Comparison of ENCODE assay signal across 9 mouse cellular contexts in the genomic region with DNA sequence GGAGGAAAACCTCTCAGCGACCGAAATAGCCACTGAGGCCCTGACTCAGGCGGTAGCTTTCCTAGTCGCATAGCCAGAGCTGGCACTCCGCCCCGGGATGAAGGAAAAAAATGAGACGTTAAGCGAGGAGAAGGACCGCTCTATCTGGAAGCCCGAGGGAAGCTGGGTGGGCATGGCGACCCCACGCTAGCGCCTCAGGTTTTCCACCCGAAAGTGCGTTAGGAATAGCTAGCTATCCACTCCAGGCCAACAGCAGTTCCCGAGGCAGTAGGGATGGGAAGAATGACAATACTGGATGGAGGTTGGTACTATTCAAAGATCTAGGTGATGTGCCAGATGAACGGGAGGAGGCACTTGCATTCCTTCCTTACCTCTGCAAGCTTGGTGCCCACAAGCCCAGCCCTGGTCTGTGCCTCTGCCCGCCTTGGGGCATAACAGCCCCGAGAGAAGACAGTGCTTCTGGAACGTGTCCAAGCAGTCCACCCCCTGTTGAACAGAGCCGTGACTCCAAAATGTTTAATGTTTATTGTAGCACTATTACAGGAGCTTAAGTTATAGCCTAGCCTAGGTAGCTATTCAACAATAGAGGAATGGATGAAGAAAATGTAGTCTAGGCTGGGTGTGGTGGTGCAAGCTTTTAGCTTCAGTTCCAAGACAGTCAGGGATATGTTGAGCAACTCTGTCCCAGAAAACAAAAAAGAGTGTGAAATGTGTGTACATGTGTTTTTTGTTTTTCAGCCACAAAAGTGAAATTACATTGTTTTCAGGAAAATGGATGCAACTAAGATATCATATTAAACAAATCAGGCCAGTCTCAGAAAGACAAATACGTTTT. TPM values are rescaled to one million over a fixed set of nuclear protein-coding genes. Genes with fewer than 3 reads are reported as not detected.
DNase-seq lines count a peak whose midpoint lies in the region; ATAC-seq and TF ChIP-seq lines count a peak whose summit lies in the region.
"Had no signal": no experiment of that assay in that cellular context is flagged by ENCODE, and none has a peak within 500 bp of the region (broad histone marks: within the 10 kb centered on the region; RNA-seq: fewer than 3 reads in every experiment).

No protein-coding gene starts in this region.

- 0 out of 2 replicates have a peak, but pooled peaks have one; percentile 33 for ATAC-seq in embryonic facial prominence, embryonic 13.5 days (ENCODE audit: insufficient number of reproducible peaks, insufficient read depth, low FRiP score, low TSS enrichment, low read depth)
- ATAC-seq in inflammation-experienced regulatory T-cells, adult 6 months, result peak; percentile 19
- peak; percentile 16; the same call in 1 of the 2 replicates for ATAC-seq in megakaryocyte, adult 5-6 weeks (ENCODE audit: poor library complexity, severe bottlenecking)

- whole genome bisulfite sequencing in embryonic facial prominence, embryonic 13.5 days, result 3% methylated on average over 22 of the region's 22 CpGs

- peaks cover 28% of the 10 kb centered on the region for H3K79me2 ChIP-seq in MEL (ENCODE audit: control insufficient read depth, insufficient read depth, low read length, poor library complexity)

- no peak for TF ChIP-seq RAD21 in MEL (IDR thresholded peaks at IDR 0.05; ENCODE audit: low read depth, low read length)

- peaks cover 3 to 23% of the 10 kb centered on the region in 2 experiments; a peak in 3 of 4 replicates for H3K4me1 ChIP-seq in MEL (ENCODE audit: control insufficient read depth in 1 of 2, insufficient read depth in 2 of 2, low read length in 2 of 2)
- H3K4me1 ChIP-seq in embryonic facial prominence, embryonic 13.5 days, result peaks cover 49% of the 10 kb centered on the region

- peak overlapping the region; percentile 100 for H3K27ac ChIP-seq in left cerebral cortex, adult 2 months
- H3K27ac ChIP-seq in MEL (ENCODE audit: control insufficient read depth, low read depth, low read length), result peak overlapping the region; percentile 33
- H3K27ac ChIP-seq in embryonic facial prominence, embryonic 13.5 days, result peak overlapping the region; percentile 97

- DNase-seq in left cerebral cortex, adult 2 months (ENCODE audit: extremely low spot score in 1 of 2, low spot score in 2 of 2), result peak in 1 of 2 experiments; percentile 52
- no peak for DNase-seq in left cerebral cortex, postnatal 25 days (ENCODE audit: low spot score in 2 of 2)
- peak; percentile 48 for DNase-seq in MEL (ENCODE audit: low read depth, low spot score)
- DNase-seq in adrenal gland, adult 2 months, result no peak
- no peak for DNase-seq in urinary bladder, postnatal 10 days (ENCODE audit: low spot score)

- H3K9ac ChIP-seq in MEL (ENCODE audit: control insufficient read depth, low read depth, low read length, poor library complexity, severe bottlenecking), result peak overlapping the region; percentile 93
- H3K9ac ChIP-seq in embryonic facial prominence, embryonic 13.5 days, result peak overlapping the region; percentile 97

- TF ChIP-seq POLR2A in MEL (IDR thresholded peaks at IDR 0.05; ENCODE audit: control insufficient read depth in 1 of 2, insufficient read depth in 1 of 2, low read depth in 1 of 2, low read length in 2 of 2, poor library complexity in 1 of 2), result no peak

- no peaks in the 10 kb centered on the region for H3K9me3 ChIP-seq in MEL (replicated peaks; ENCODE audit: insufficient read depth, low read length)
- no peaks in the 10 kb centered on the region for H3K9me3 ChIP-seq in embryonic facial prominence, embryonic 13.5 days

- intact Hi-C loops in left cerebral cortex, adult 2 months (cut with DNase I), result loop anchor here (1.0 to 2.0 kb wide), 2 partner anchors 25 to 29 kb away; no protein-coding TSS in a partner anchor
- intact Hi-C loops in left cerebral cortex, postnatal 25 days (cut with DNase I), result loop anchor here (2.0 kb wide), 1 partner anchor 23 kb away; no protein-coding TSS in a partner anchor

- H3K4me3 ChIP-seq in left cerebral cortex, adult 2 months, result peak overlapping the region; percentile 99
- H3K4me3 ChIP-seq in MEL (ENCODE audit: control insufficient read depth in 1 of 2, insufficient read depth in 1 of 2, low read depth in 2 of 2, low read length in 2 of 2), result peak overlapping the region; percentile 87 to 90
- peak overlapping the region; percentile 81 for H3K4me3 ChIP-seq in embryonic facial prominence, embryonic 13.5 days

- no peak for TF ChIP-seq CTCF in left cerebral cortex, adult 2 months (IDR thresholded peaks at IDR 0.05)
- TF ChIP-seq CTCF in MEL (IDR thresholded peaks at IDR 0.05 in 2 of 3, conservative IDR thresholded peaks at IDR 0.05 in 1 of 3; ENCODE audit: control insufficient read depth in 1 of 3, insufficient read depth in 1 of 3, low read depth in 2 of 3, low read length in 3 of 3, poor library complexity in 1 of 3, severe bottlenecking in 1 of 3), result no peak

- TF ChIP-seq EP300 in MEL (IDR thresholded peaks at IDR 0.05; ENCODE audit: low read depth in 1 of 2, low read length in 2 of 2), result no peak

- no peaks in the 10 kb centered on the region for H3K27me3 ChIP-seq in MEL (ENCODE audit: control insufficient read depth in 1 of 2, insufficient read depth in 2 of 2, low read length in 2 of 2)
- no peaks in the 10 kb centered on the region for H3K27me3 ChIP-seq in embryonic facial prominence, embryonic 13.5 days

- peak overlapping the region; percentile 76 for H3K4me2 ChIP-seq in embryonic facial prominence, embryonic 13.5 days

- H3K36me3 ChIP-seq in MEL (ENCODE audit: control insufficient read depth in 1 of 2, insufficient read depth in 2 of 2, low read length in 2 of 2), result peaks cover 8 to 18% of the 10 kb centered on the region in 2 experiments; a peak in 3 of 4 replicates
- peaks cover 45% of the 10 kb centered on the region for H3K36me3 ChIP-seq in embryonic facial prominence, embryonic 13.5 days

RNA-seq across cellular contexts. Expression of gene Smarcb1, which starts 0.5 kb away (rescaled TPM):
- 10 to 100 TPM; 75.8 to 78.2 TPM for total RNA-seq in left cerebral cortex, adult 2 months (2021)
- 10 to 100 TPM; 75.2 to 81.8 TPM for total RNA-seq in left cerebral cortex, postnatal 25 days (2021)
- 91.6 and 91.8 TPM in 2 replicates for total RNA-seq in MEL (2012; rRNA removed)
- polyA plus RNA-seq in MEL (2012; ENCODE audit: insufficient read depth in 1 of 2, insufficient read length in 2 of 2, low read depth in 1 of 2, low replicate concordance in 2 of 2, missing spikeins in 1 of 2), result 1,000 to 10,000 TPM in 1 of 2 experiments, 100 to 1,000 TPM in 1; 117 to 2,689 TPM
- 229 and 250 TPM in 2 replicates for polyA plus RNA-seq in embryonic facial prominence, embryonic 13.5 days (2015; fragmentation: Nextera tagmentation; extraction: Ambion mirVana)
- 100 to 1,000 TPM in 2 of 3 experiments, 10 to 100 TPM in 1; 89.2 to 126 (median 106) TPM for polyA plus RNA-seq in inflammation-experienced regulatory T-cells, adult 6 months (2017; shearing (Covaris generic))
- total RNA-seq in megakaryocyte, adult 5-6 weeks (2015), result 44.0 and 46.2 TPM in 2 replicates
- 40.6 and 48.4 TPM in 2 replicates for total RNA-seq in megakaryocyte, adult 5-6 weeks (2017)
- total RNA-seq in adrenal gland, adult 2 months (2021), result 10 to 100 TPM; 77.6 to 87.4 TPM
- polyA plus RNA-seq in adrenal gland, adult 2 months (2012; rRNA removed), result 103 and 115 TPM in 2 replicates

RNA-seq across cellular contexts. Expression of gene Chchd10, which starts 11.0 kb away (rescaled TPM):
- 100 to 1,000 TPM; 364 to 413 TPM for total RNA-seq in left cerebral cortex, adult 2 months (2021)
- total RNA-seq in left cerebral cortex, postnatal 25 days (2021), result 100 to 1,000 TPM; 372 to 390 TPM
- 143 and 158 TPM in 2 replicates for total RNA-seq in MEL (2012; rRNA removed)
- 100 to 1,000 TPM in 1 of 2 experiments, not detected in 1; 428 TPM for polyA plus RNA-seq in MEL (2012; ENCODE audit: insufficient read depth in 1 of 2, insufficient read length in 2 of 2, low read depth in 1 of 2, low replicate concordance in 2 of 2, missing spikeins in 1 of 2)
- polyA plus RNA-seq in embryonic facial prominence, embryonic 13.5 days (2015; fragmentation: Nextera tagmentation; extraction: Ambion mirVana), result 9.4 and 9.5 TPM in 2 replicates
- polyA plus RNA-seq in inflammation-experienced regulatory T-cells, adult 6 months (2017; shearing (Covaris generic)), result 10 to 100 TPM in 2 of 3 experiments, 1 to 10 TPM in 1; 5.3 to 15.4 (median 11.3) TPM
- 7.1 and 9.3 TPM in 2 replicates for total RNA-seq in megakaryocyte, adult 5-6 weeks (2015)
- total RNA-seq in megakaryocyte, adult 5-6 weeks (2017), result 8.1 and 15.7 TPM in 2 replicates
- total RNA-seq in adrenal gland, adult 2 months (2021), result 1,000 to 10,000 TPM; 1,273 to 1,367 TPM
- polyA plus RNA-seq in adrenal gland, adult 2 months (2012; rRNA removed), result 4,822 and 7,346 TPM in 2 replicates

RNA-seq across cellular contexts. Expression of gene Mmp11, which starts 14.4 kb away (rescaled TPM):
- 1 to 10 TPM; 1.3 TPM for total RNA-seq in left cerebral cortex, adult 2 months (2021)
- total RNA-seq in left cerebral cortex, postnatal 25 days (2021), result 1 to 10 TPM; 1.1 to 1.7 TPM
- 1.3 and 1.5 TPM in 2 replicates for total RNA-seq in MEL (2012; rRNA removed)
- polyA plus RNA-seq in MEL (2012; ENCODE audit: insufficient read depth in 1 of 2, insufficient read length in 2 of 2, low read depth in 1 of 2, low replicate concordance in 2 of 2, missing spikeins in 1 of 2), result 1 to 10 TPM in 1 of 2 experiments, not detected in 1; 5.9 TPM
- 123 and 136 TPM in 2 replicates for polyA plus RNA-seq in embryonic facial prominence, embryonic 13.5 days (2015; fragmentation: Nextera tagmentation; extraction: Ambion mirVana)
- polyA plus RNA-seq in inflammation-experienced regulatory T-cells, adult 6 months (2017; shearing (Covaris generic)), result 1 to 10 TPM in 2 of 3 experiments, under 1 TPM in 1; 0.91 to 7.7 (median 4.4) TPM
- not detected in 2 replicates for total RNA-seq in megakaryocyte, adult 5-6 weeks (2015)
- not detected in 2 replicates for total RNA-seq in megakaryocyte, adult 5-6 weeks (2017)
- total RNA-seq in adrenal gland, adult 2 months (2021), result 10 to 100 TPM in 1 of 2 experiments, 1 to 10 TPM in 1; 5.1 to 14.8 TPM
- 26.7 and 48.0 TPM in 2 replicates for polyA plus RNA-seq in adrenal gland, adult 2 months (2012; rRNA removed)

RNA-seq across cellular contexts. Expression of gene Gm867, which starts 18.5 kb away (rescaled TPM):
- total RNA-seq in left cerebral cortex, adult 2 months (2021), result under 1 TPM in 1 of 2 experiments, not detected in 1; 0.51 TPM
- not detected for total RNA-seq in left cerebral cortex, postnatal 25 days (2021)
- 0.08 and 0.26 TPM in 2 replicates for total RNA-seq in MEL (2012; rRNA removed)
- 1 to 10 TPM in 1 of 2 experiments, not detected in 1; 1.6 TPM for polyA plus RNA-seq in MEL (2012; ENCODE audit: insufficient read depth in 1 of 2, insufficient read length in 2 of 2, low read depth in 1 of 2, low replicate concordance in 2 of 2, missing spikeins in 1 of 2)
- 0.61 TPM in 1 of 2 replicates, not detected in the other for polyA plus RNA-seq in embryonic facial prominence, embryonic 13.5 days (2015; fragmentation: Nextera tagmentation; extraction: Ambion mirVana)
- polyA plus RNA-seq in inflammation-experienced regulatory T-cells, adult 6 months (2017; shearing (Covaris generic)), result not detected
- 0.48 and 0.83 TPM in 2 replicates for total RNA-seq in megakaryocyte, adult 5-6 weeks (2015)
- total RNA-seq in megakaryocyte, adult 5-6 weeks (2017), result 0.16 TPM in 1 of 2 replicates, not detected in the other
- 1 to 10 TPM; 2.2 to 4.0 TPM for total RNA-seq in adrenal gland, adult 2 months (2021)
- polyA plus RNA-seq in adrenal gland, adult 2 months (2012; rRNA removed), result 0.93 and 1.9 TPM in 2 replicates

RNA-seq across cellular contexts. Expression of gene Vpreb3, which starts 20.9 kb away (rescaled TPM):
- total RNA-seq in left cerebral cortex, adult 2 months (2021), result not detected
- not detected for total RNA-seq in left cerebral cortex, postnatal 25 days (2021)
- total RNA-seq in MEL (2012; rRNA removed), result 0.27 TPM in 1 of 2 replicates, not detected in the other
- polyA plus RNA-seq in MEL (2012; ENCODE audit: insufficient read depth in 1 of 2, insufficient read length in 2 of 2, low read depth in 1 of 2, low replicate concordance in 2 of 2, missing spikeins in 1 of 2), result under 1 TPM in 1 of 2 experiments, not detected in 1; 0.88 TPM
- 0.37 and 1.1 TPM in 2 replicates for polyA plus RNA-seq in embryonic facial prominence, embryonic 13.5 days (2015; fragmentation: Nextera tagmentation; extraction: Ambion mirVana)
- polyA plus RNA-seq in inflammation-experienced regulatory T-cells, adult 6 months (2017; shearing (Covaris generic)), result under 1 TPM in 1 of 3 experiments, not detected in 2; 0.99 TPM
- total RNA-seq in megakaryocyte, adult 5-6 weeks (2015), result 0.48 TPM in 1 of 2 replicates, not detected in the other
- not detected in 2 replicates for total RNA-seq in megakaryocyte, adult 5-6 weeks (2017)
- total RNA-seq in adrenal gland, adult 2 months (2021), result not detected
- polyA plus RNA-seq in adrenal gland, adult 2 months (2012; rRNA removed), result 1.1 and 2.0 TPM in 2 replicates
- total RNA-seq: left cerebral cortex, postnatal 10 days had no signal

Comparison
In these comparisons a context has a peak if more than half of its experiments do, and no peak if none do; other contexts are left out.
1. H3K27ac ChIP-seq: peak in every context shown above with its lines; median percentile 100 in left cerebral cortex, adult 2 months; 97 in embryonic facial prominence, embryonic 13.5 days; 33 in MEL.